Mouse (Mus musculus) stomach, embryonic 16.5 days (tissue): ENCODE data around the gene Otos. TPM values are rescaled to one million over a fixed set of nuclear protein-coding genes. Genes with fewer than 3 reads are reported as not detected.

Experiments
- ATAC-seq: fragments of 200-750 bp; cut with Nextera tagmentation; 2 replicates; pipeline ENCODE4 v1.8.0; 2017; ENCODE audit warnings: moderate number of reproducible peaks, moderate TSS enrichment; ENCODE audit not compliant: insufficient read depth, low FRiP score
- H3K27ac ChIP-seq: fragments of 300-500 bp; sonication (generic); 2 replicates; pipeline ENCODE4 v1.5.1; 2014; ENCODE audit warnings: low read length
- H3K27me3 ChIP-seq: fragments of 300-500 bp; sonication (generic); 2 replicates; pipeline ENCODE4 v1.6.1; 2014; ENCODE audit warnings: low read length, control low read depth, mixed read lengths; ENCODE audit not compliant: control insufficient read depth, insufficient read depth
- H3K36me3 ChIP-seq: fragments of 300-500 bp; sonication (generic); 2 replicates; pipeline ENCODE4 v1.6.1; 2014; ENCODE audit warnings: low read length; ENCODE audit not compliant: control insufficient read depth, insufficient read depth
- H3K4me1 ChIP-seq: fragments of 300-500 bp; sonication (generic); 2 replicates; pipeline ENCODE4 v1.6.1; 2014; ENCODE audit warnings: low read length, control low read depth, mixed read lengths; ENCODE audit not compliant: control insufficient read depth, insufficient read depth
- H3K4me2 ChIP-seq: fragments of 300-500 bp; sonication (generic); 2 replicates; pipeline ENCODE4 v1.6.1; 2014; ENCODE audit warnings: low read depth, low read length, mixed read lengths
- H3K4me3 ChIP-seq: fragments of 300-500 bp; sonication (generic); replicated peaks from 2 replicates; pipeline ENCODE4 v1.5.1; 2014; ENCODE audit warnings: mild to moderate bottlenecking, low read length
- H3K9ac ChIP-seq: fragments of 300-500 bp; sonication (generic); 2 replicates; pipeline ENCODE4 v1.6.1; 2014; ENCODE audit warnings: low read length
- H3K9me3 ChIP-seq: fragments of 300-500 bp; sonication (generic); replicated peaks from 2 replicates; pipeline ENCODE4 v1.6.1; 2016; ENCODE audit warnings: low read length, control low read depth; ENCODE audit not compliant: control insufficient read depth
- WGBS: fragments of 180-500 bp; shearing (Covaris S2); extraction: QIAGEN DNeasy Blood & Tissue Kit; methylation state at CpG from one replicate; pipeline ENCODE4 v1.1.7; 2014; 5-methylcytosine and 5-hydroxymethylcytosine counted together
- polyA plus RNA-seq: library from polyadenylated mRNA; unstranded; fragments of >200 nt; fragmentation: Nextera tagmentation; extraction: Ambion mirVana; gene quantifications from 2 replicates; pipeline ENCODE4 v1.2.1, GENCODE M21; 2015

Gene Otos
- polyA plus RNA-seq, 1 experiment from 2014 or later: 0.19 TPM

DNA sequence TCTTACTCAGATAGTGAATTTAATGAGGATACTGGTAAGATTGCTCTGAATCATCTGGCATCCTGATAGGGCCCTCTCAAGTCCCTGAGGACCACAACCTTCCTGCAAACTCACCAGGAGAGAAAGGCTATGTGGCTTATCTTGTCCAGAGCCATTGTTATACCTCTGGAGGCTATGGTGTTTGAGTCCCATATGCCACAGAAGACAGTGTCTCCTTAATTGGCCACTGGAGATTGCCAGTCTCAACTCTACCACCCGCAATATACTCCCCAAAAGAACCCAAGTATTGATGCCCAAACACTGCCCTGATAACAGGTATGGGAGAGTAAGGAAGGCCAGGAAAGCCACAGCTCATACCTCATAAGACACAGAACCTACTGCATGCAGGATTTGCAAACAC lies 43.2 kb downstream of the Otos start, which contains the start of gene Olfr1410:
Gene Olfr1410, plus strand, starts transcription at position 301 of the 400 bp plus-strand sequence.
- H3K4me3 ChIP-seq: no peak within 1 kb of the TSS
- H3K36me3 ChIP-seq: no peaks in the 10 kb centered on the region
- no peaks in the 10 kb centered on the region for H3K4me1 ChIP-seq
- no peak within 1 kb of the TSS for H3K9ac ChIP-seq
- no peaks in the 10 kb centered on the region for H3K27me3 ChIP-seq
- H3K9me3 ChIP-seq: no peaks in the 10 kb centered on the region
- H3K27ac ChIP-seq: no peak within 1 kb of the TSS
- WGBS: 100% methylated on average over 1 of the region's 1 CpGs
- no peak within 1 kb of the TSS for H3K4me2 ChIP-seq
- ATAC-seq: no peak

DNA sequence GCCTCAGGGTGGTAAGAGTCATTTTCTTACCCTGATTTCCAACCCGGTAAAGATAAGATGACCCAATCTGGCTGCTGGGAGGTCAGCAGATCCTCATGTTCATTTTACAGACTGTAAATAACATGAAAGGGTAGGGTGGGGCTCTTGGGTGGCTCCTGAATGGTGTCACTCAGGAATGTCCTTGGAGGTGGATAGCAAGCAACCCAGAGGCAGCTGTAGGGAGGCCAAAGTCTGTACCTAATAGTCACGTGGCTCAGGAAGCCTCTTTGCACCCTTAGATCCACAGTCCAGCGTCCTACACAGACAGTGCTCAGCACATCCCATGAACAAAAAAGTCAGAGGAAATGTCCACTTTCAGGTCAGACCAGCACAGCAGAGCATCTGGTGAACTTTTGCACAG lies 52.6 kb downstream of the Otos start:
- H3K4me1 ChIP-seq: no peaks in the 10 kb centered on the region
- H3K27ac ChIP-seq: no peak overlapping the region
- no peak for ATAC-seq
- no peaks in the 10 kb centered on the region for H3K36me3 ChIP-seq
- no peaks in the 10 kb centered on the region for H3K27me3 ChIP-seq
- no peaks in the 10 kb centered on the region for H3K9me3 ChIP-seq
- no peak overlapping the region for H3K9ac ChIP-seq
- no peak overlapping the region for H3K4me3 ChIP-seq
- 76% methylated on average over 3 of the region's 3 CpGs for WGBS
- no peak overlapping the region for H3K4me2 ChIP-seq

Other genes starting within 250 kb of the Otos start
- gene Ndufa10, start 175.0 kb downstream of the Otos start, polyA plus RNA-seq: 289 and 292 TPM in 2 replicates
- gene Olfr1416, start 163.7 kb downstream of the Otos start, polyA plus RNA-seq: not detected in 2 replicates
- gene Olfr1415, start 152.7 kb downstream of the Otos start, polyA plus RNA-seq: not detected in 2 replicates
- gene Olfr1414, start 130.2 kb downstream of the Otos start, polyA plus RNA-seq: not detected in 2 replicates
- not detected in 2 replicates for gene Olfr1413, start 77.5 kb downstream of the Otos start, polyA plus RNA-seq
- not detected in 2 replicates for gene Olfr1412, start 63.1 kb downstream of the Otos start, polyA plus RNA-seq
- gene Olfr1411, start 54.4 kb downstream of the Otos start, polyA plus RNA-seq: not detected in 2 replicates
- gene Olfr1410, start 43.1 kb downstream of the Otos start, polyA plus RNA-seq: not detected in 2 replicates
- not detected in 2 replicates for gene Olfr12, start 31.1 kb downstream of the Otos start, polyA plus RNA-seq
- 335 and 376 TPM in 2 replicates for gene Cops9, start 6.9 kb downstream of the Otos start, polyA plus RNA-seq
- gene Gpc1, start 182.8 kb upstream of the Otos start, polyA plus RNA-seq: 36.2 and 39.3 TPM in 2 replicates